Mouse (Mus musculus) embryonic stem cell, embryonic (primary cell): ENCODE data around the gene Ntng1.
"Not testable (repeated sequence)": the region's sequence is repeated elsewhere in the genome, so short reads cannot be mapped to it uniquely, and the experiment has no call there.

Experiments
- CTCF ChIA-PET, 4 experiments: fragments of 300-600 bp in 2 of 4; fragments of 350-600 bp in 2 of 4; sonication (Branson Sonifier 250); formaldehyde crosslinking; loops; one replicate each; lab custom pipeline; 2022; ENCODE audit warnings: inconsistent platforms in 2 of 4; lab: Charles Lee
- POLR2A ChIA-PET, 4 experiments: fragments of 300-600 bp in 2 of 4; fragments of 350-600 bp in 2 of 4; sonication (Branson Sonifier 250); formaldehyde crosslinking; loops; one replicate each; lab custom pipeline; 2022; ENCODE audit warnings: antibody characterized with exemption in 4 of 4, inconsistent platforms in 1 of 4; lab: Charles Lee

Ntng1 gene

DNA sequence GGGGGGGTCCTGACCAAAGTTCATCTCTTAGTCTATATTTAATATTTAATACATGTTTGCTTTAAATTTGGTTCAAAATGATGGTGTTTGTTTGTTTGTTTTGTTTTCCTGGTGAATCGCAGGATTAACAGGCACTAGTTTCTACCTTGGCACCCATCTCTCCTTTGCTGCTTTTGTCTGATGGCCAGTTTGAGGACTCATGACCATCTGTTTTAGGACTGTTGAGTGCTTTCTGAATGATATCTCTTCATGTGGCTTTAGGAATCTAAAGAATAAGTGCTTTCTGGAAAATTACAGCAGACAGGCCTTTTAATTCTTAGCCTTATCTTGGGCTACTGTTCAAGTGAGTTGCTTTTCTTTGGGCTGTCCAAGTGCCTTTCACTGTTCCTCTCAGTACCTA, 318.0 kb downstream of the Ntng1 start:
- ChIA-PET CTCF (no interaction called here), POLR2A (interaction anchor here in 1 of 4 experiments (0.6 kb wide), 1 partner anchor 280 kb away, joined by 3 read pairs; no protein-coding TSS in a partner anchor)

DNA sequence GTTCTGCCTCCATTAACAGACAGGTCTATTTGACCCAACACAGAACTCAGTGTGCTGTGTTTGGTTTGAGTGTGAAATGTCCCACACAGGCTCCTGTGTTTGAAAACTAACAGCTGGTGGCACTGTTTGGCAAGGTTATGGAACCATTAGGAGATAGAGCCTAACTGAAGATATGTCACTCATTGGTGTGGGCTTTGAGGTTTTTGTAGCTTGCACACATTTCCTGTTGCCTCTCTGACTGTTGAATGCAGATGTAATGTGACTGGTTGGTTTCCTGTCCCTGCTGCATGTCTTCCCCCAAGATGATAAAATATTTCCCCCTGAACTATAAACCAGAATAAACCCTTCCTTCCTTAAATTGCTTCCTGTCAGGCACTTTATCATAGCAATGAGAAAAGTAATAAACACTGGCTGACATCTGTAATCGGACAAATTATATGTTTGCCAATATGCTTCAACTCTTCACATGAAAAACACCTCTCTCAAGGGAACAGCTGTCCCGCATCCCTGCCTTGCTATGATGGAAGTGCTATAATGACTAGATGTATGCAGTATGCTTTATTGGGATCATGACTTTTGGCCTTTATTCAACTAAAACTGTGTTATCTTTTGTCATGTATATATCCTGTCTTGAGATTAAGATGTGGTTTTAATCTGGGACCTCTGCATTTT, 320.9 kb downstream of the Ntng1 start:
- POLR2A ChIA-PET = no interaction called here
- CTCF ChIA-PET = no interaction called here

DNA sequence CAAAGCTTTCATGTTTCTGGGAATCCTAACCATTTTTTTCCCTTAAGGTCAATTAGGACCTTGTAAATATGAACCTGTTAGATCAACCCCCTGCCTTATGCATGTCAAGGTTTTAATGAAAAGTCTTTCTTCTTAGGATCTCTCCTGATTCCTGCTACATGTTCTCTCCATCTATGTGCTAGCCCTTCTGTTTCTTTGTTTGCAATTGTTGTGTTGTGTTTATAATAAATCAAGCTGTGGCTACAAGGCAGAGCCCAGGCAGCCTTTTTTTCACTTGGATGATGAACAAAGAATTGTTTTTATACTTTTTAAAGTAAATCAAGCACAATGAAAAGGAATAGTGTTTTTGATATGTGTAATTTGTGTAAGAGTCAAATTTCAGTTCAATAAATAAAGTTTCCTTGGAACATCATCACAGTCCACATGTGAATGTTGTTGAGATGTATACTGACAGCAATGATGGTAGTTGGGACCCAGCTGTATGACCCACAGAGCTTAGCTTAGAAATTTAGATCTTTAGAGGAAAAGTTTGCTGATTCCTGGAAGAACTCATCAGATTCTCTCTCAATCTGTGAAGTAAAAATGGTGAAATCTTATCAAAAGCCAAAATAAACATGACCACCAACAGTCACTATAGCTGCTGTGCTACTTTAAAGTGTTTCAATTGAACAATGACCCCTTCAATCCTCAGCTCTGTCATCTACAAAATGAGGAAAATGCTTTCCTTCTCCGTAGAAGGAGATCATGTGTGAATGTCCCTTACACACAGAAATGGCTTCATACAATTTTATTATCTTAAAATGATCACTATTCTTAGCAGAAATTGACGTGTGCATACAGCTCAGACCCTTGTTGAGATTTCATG, 324.8 kb downstream of the Ntng1 start:
- CTCF ChIA-PET = no interaction called here
- POLR2A ChIA-PET = no interaction called here

DNA sequence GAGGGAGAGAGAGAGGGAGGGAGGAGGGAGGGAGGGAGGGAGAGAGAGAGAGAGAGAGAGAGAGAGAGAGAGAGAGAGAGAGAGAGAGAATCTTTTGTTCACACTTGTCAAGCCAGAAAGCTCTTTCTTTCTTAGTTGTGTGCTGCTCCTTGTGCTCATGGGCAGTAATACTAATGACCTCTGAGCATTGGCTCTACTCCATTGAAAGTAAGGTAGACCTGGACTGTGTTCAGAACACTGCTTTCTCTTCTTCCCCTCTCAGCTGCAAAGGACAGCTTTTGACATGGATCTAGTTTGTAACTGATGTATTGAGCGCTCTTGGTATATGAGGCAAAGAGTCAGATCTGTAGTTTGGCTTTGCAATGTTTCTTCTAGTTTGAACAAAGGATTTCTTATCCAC, 334.7 kb downstream of the Ntng1 start:
- ChIA-PET CTCF (no interaction called here), POLR2A (no interaction called here)

- ChIA-PET POLR2A (no interaction called here), CTCF (no interaction called here)
Observed at GRCm38 (mm10) chr3:109807211-109807934, 336.4 kb downstream of the Ntng1 start.

DNA sequence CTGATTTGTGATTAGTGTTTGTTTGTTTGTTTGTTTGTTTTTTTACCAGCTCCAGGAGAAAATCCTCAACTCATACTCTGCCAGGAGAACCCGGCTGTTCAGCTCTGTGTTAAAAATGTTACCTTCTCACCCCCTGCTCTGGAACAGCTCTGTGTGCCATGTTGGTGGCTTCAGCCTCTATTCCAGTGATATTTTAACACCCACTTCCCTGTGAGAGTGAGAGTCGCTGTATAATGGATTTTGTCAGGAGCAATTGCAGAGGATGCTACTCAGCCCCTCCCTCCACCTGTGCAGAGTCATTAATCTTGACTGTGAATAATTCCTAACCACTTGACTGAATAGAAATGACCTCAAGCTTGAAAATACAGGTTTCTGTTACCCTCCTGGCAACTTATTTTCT, 339.7 kb downstream of the Ntng1 start:
- POLR2A ChIA-PET = no interaction called here
- CTCF ChIA-PET = no interaction called here

DNA sequence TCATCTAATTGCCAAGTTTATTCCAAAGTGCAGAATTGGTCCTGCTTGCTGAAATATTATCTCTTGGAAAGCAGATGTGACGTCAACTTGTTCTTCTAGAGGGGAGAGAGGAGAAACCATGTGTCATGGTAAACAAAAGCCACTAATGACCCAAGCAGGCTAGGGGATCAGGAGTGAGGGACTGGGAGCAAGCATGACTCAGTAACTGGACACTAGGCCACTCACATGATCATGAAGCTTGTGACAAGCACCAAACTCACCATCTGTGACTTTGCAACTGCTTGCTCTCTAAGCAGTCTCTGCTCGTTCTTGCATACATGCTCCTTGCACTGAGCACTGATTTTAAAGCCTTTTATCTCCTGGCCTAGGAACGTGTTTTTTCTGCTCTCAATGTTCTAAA, 340.2 kb downstream of the Ntng1 start:
- POLR2A ChIA-PET = no interaction called here
- CTCF ChIA-PET = no interaction called here

DNA sequence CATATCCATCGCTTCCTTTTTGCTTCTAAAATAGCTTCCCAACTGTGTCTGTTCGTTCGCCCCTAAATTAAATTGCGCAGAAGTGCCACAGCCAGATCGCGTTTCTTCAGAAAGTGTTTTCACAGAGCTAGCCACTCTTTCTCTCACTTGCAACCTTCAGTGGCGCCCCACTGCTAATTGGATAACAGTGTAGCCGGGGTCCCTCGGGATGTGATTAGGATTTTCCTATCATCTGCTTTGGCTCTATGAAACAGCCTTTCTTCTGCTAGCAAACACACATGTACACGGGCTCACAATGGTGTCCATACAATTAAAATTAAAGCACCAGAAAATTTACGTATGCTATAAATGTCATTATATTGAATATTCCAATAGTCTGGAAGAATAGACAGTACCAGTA, 346.5 kb downstream of the Ntng1 start:
- ChIA-PET CTCF (no interaction called here), POLR2A (no interaction called here)

DNA sequence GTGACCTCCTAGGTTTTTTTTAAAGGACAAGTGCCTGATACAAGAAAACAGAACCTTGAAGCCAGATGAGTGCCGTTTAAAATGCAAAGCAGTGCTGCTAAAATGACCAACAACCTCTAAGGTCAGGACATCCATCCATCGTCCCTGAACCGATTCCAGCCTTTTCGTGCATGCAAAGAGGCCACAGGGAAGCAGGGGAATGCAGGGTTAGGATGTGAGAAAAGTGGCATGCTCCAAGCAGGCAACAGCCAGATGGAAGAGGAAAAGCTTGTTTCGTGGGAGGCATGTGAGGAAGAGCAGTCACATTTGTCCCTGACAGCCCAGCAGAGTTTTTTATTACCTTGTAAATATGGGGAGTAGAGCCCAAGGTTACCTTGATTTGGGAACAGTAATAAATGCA, 360.6 kb downstream of the Ntng1 start:
- POLR2A ChIA-PET = no interaction called here
- CTCF ChIA-PET = interaction anchor here in 1 of 4 experiments (0.7 to 0.8 kb wide), 2 partner anchors 179 to 258 kb away, joined by 3 to 4 read pairs; no protein-coding TSS in a partner anchor

DNA sequence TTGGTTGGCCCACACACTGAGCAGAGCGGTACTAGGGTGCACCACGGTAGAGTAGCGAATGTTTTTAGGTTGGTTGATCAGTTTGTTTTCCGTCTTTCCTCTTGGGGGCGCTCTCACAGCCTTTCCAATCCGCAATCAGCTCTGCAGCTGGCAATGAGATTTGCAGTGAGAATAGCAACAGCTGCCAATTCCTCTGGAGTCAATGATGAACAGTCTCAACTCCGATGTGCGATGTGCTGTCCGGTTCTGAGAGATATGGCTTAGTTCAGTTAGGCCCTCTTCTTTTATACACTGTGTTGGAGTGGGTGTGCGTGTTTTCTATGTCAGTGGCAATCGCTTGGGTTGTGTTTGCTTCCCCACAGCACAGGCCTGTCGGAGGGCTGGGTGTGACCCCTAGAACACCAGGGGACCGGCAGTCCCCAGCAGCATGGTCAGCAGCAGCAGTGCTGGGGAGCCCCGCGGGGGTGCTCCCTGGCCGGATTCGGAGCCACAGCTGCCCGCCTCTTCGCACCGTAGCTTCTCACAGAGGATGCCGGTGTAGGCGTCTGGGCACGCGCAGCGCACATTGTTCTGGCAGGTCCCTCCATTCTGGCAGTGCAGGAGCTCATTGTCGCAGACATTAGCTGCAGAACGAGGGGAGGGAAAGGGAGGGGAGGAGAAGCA, 361.4 kb downstream of the Ntng1 start:
- ChIA-PET POLR2A (no interaction called here), CTCF (interaction anchor here (0.5 to 1.0 kb wide), 5 partner anchors 9 to 376 kb away, joined by 3 to 4 read pairs (median 3); no protein-coding TSS in a partner anchor)

GRCm38 (mm10) chr3:109781917-109782288, 361.9 kb downstream of the Ntng1 start:
- ChIA-PET POLR2A (no interaction called here), CTCF (interaction anchor here in 2 of 4 experiments (1.0 kb wide), 2 partner anchors 10 to 17 kb away, joined by 3 to 4 read pairs; no protein-coding TSS in a partner anchor)

DNA sequence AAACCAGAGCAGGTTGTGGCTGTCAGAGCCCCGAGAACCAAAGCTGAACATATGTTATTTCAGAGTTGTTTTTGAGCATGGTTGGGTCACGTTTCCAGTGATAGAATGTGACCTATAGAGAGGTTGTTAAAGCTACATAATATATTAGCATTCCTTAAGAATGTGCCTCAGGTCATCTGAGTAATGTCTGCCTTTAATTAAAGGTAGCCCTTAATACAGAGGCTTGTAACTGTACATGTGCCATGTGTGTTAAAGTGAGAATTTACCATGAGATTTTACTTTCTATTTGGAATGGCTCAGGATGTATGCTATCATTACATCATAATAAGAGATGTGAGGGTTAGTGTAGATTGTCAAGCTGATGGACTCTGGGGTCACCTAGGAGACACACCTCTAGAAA, 368.6 kb downstream of the Ntng1 start:
- ChIA-PET CTCF (no interaction called here), POLR2A (no interaction called here)

- ChIA-PET CTCF (interaction anchor here in 1 of 4 experiments (1.6 kb wide), 1 partner anchor 10 kb away, joined by 4 read pairs; no protein-coding TSS in a partner anchor), POLR2A (interaction anchor here in 1 of 4 experiments (1.3 kb wide), 1 partner anchor 88 kb away, joined by 3 read pairs; no protein-coding TSS in a partner anchor)
Observed at GRCm38 (mm10) chr3:109772120-109772519, 371.7 kb downstream of the Ntng1 start.

GRCm38 (mm10) chr3:109766939-109767338, 376.9 kb downstream of the Ntng1 start:
- POLR2A ChIA-PET = no interaction called here

DNA sequence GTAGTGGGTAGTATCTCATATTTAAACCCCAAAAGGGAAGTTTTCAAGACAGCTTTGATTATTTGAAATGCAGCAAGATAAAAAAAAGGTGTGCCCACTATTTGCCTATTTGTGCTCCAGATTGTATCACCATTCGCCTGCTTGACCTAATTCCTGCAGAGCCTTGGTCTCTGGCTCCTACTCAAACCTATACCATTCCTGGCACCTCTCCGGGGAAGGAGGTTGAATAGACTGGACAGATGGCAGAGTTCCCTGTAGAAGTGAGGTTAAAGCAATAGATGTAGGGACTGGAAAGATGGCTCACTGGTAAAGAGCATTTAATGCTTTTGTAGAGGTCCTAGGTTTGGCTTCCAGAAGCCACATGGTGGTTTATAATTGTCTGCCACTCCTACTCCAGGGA, 378.2 kb downstream of the Ntng1 start:
- CTCF ChIA-PET = interaction anchor here in 1 of 4 experiments (0.7 kb wide), 1 partner anchor 17 kb away, joined by 3 read pairs; no protein-coding TSS in a partner anchor
- POLR2A ChIA-PET = no interaction called here

More at GRCm38 (mm10) chr3:109766939-109767338, 376.9 kb downstream of the Ntng1 start:
- CTCF ChIA-PET = no interaction called here

DNA sequence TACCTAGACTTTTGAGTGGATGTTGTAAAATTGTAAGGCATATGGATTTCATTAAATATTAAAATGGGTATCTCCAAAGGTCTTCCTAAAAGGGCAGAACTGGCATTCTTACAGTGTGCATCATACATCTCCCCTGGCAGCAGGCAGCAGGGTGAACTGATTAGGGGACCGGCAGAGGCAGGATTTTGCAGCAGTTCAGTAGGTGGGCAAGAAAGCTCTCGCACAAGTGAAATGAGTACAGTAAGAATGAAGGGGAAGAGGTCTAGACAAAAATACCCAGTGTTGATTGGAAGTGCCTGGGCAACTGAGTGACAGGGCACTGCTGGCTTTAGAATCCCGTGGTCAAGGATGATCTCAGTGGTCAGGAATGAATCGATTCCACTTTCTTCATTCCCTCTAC, 378.7 kb downstream of the Ntng1 start:
- POLR2A ChIA-PET = no interaction called here
- CTCF ChIA-PET = interaction anchor here in 1 of 4 experiments (0.7 kb wide), 1 partner anchor 17 kb away, joined by 3 read pairs; no protein-coding TSS in a partner anchor

- POLR2A ChIA-PET = no interaction called here
- CTCF ChIA-PET = no interaction called here
Observed at GRCm38 (mm10) chr3:109756426-109756825, 387.4 kb downstream of the Ntng1 start.

DNA sequence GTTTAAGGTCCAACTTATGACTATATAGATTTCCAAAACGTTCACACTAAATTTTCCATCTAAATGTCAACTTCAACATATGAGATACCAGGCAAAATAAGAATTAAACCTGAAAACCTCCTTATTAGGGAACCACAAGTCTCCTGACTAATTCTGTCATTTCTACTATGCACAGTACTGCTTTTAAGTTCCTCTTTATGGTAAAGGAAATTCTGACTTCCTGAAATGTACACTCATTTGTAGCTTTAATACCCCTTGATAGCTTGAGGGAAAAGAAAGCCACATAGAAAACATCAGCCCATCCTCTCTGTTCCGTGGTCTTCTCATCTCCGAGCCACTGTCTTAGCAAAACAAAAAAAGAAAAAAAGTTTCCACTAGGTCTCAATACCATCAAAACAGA, 396.2 kb downstream of the Ntng1 start:
- CTCF ChIA-PET, POLR2A ChIA-PET: not testable (repeated sequence)
